Mouse (Mus musculus) embryonic facial prominence, embryonic 14.5 days (tissue): ENCODE data around the gene Pick1. TPM values are rescaled to one million over a fixed set of nuclear protein-coding genes. Genes with fewer than 3 reads are reported as not detected.
A peak's percentile ranks its signal among the peaks of the same experiment; 100 is the strongest.

Experiments
- ATAC-seq: fragments of 200-750 bp; cut with Nextera tagmentation; 2 replicates; pipeline ENCODE4 v1.8.0; 2017; ENCODE audit warnings: low read depth, moderate number of reproducible peaks, moderate TSS enrichment
- DNase-seq: peaks from one replicate; pipeline ENCODE4 v3.0.0-alpha.2; 2015; ENCODE audit warnings: low spot score
- H3K27ac ChIP-seq: fragments of 300-500 bp; sonication (generic); replicated peaks from 2 replicates; pipeline ENCODE4 v1.5.1; 2014; ENCODE audit warnings: low read depth, mild to moderate bottlenecking, low read length, moderate library complexity
- H3K27me3 ChIP-seq: fragments of 300-500 bp; sonication (generic); replicated peaks from 2 replicates; pipeline ENCODE4 v1.6.1; 2014; ENCODE audit warnings: low read length; ENCODE audit not compliant: control insufficient read depth, insufficient read depth
- H3K36me3 ChIP-seq: fragments of 300-500 bp; sonication (generic); 2 replicates; pipeline ENCODE4 v1.6.1; 2014; ENCODE audit warnings: low read length, mixed read lengths; ENCODE audit not compliant: control insufficient read depth, insufficient read depth
- H3K4me1 ChIP-seq: fragments of 300-500 bp; sonication (generic); 2 replicates; pipeline ENCODE4 v1.6.1; 2014; ENCODE audit warnings: antibody characterized with exemption, low read length; ENCODE audit not compliant: control insufficient read depth, insufficient read depth
- H3K4me2 ChIP-seq: fragments of 300-500 bp; sonication (generic); 2 replicates; pipeline ENCODE4 v1.6.1; 2014; ENCODE audit warnings: low read depth, mild to moderate bottlenecking, low read length, moderate library complexity, mixed read lengths
- H3K4me3 ChIP-seq: fragments of 300-500 bp; sonication (generic); 2 replicates; pipeline ENCODE4 v1.5.1; 2014; ENCODE audit warnings: low read depth, mild to moderate bottlenecking, low read length
- H3K9ac ChIP-seq: fragments of 300-500 bp; sonication (generic); 2 replicates; pipeline ENCODE4 v1.6.1; 2014; ENCODE audit warnings: low read depth, mild to moderate bottlenecking, low read length, moderate library complexity, mixed read lengths
- H3K9me3 ChIP-seq: fragments of 300-500 bp; sonication (generic); 2 replicates; pipeline ENCODE4 v1.6.1; 2016; ENCODE audit warnings: low read length; ENCODE audit not compliant: control insufficient read depth
- WGBS: fragments of 180-500 bp; shearing (Covaris S2); extraction: QIAGEN DNeasy Blood & Tissue Kit; methylation state at CpG from one replicate; pipeline ENCODE4 v1.1.7; 2014; 5-methylcytosine and 5-hydroxymethylcytosine counted together
- polyA plus RNA-seq: library from polyadenylated mRNA; unstranded; fragments of >200 nt; fragmentation: Nextera tagmentation; extraction: Ambion mirVana; gene quantifications from 2 replicates; pipeline ENCODE4 v1.2.1, GENCODE M21; 2014

Pick1 gene
- polyA plus RNA-seq, 1 experiment from 2014 or later = 18.1 TPM

GRCm38 (mm10) chr15:79283371-79283770, 54.4 kb downstream of the Pick1 start:
- 73% methylated on average over 4 of the region's 4 CpGs for WGBS
- no peak overlapping the region for H3K27ac ChIP-seq
- H3K4me3 ChIP-seq = no peak overlapping the region
- DNase-seq (no peak), ATAC-seq (no peak)
- H3K4me2 ChIP-seq = no peak overlapping the region
- H3K9me3 ChIP-seq = no peaks in the 10 kb centered on the region
- H3K27me3 ChIP-seq = no peaks in the 10 kb centered on the region
- H3K9ac ChIP-seq = no peak overlapping the region
- H3K4me1 ChIP-seq = no peaks in the 10 kb centered on the region
- no peaks in the 10 kb centered on the region for H3K36me3 ChIP-seq

- Histone ChIP-seq H3K27ac (no peak within 1 kb of the TSS), H3K27me3 (no peaks in the 10 kb centered on the region), H3K4me2 (no peak within 1 kb of the TSS), H3K9me3 (no peaks in the 10 kb centered on the region), H3K36me3 (no peaks in the 10 kb centered on the region), H3K4me3 (no peak within 1 kb of the TSS), H3K4me1 (no peaks in the 10 kb centered on the region), H3K9ac (no peak within 1 kb of the TSS)
- DNase-seq = no peak
- WGBS = 55% methylated on average over 9 of the region's 10 CpGs
- no peak for ATAC-seq
Observed at GRCm38 (mm10) chr15:79285399-79285798, 56.4 kb downstream of the Pick1 start, which contains the start of gene Baiap2l2. Gene Baiap2l2 (minus strand): TSS chr15:79285537.

- Histone ChIP-seq H3K4me1 (no peaks in the 10 kb centered on the region), H3K27ac (no peak overlapping the region), H3K4me3 (no peak overlapping the region), H3K9me3 (no peaks in the 10 kb centered on the region), H3K27me3 (no peaks in the 10 kb centered on the region), H3K9ac (no peak overlapping the region), H3K4me2 (no peak overlapping the region), H3K36me3 (no peaks in the 10 kb centered on the region)
- DNase-seq = no peak
- no peak for ATAC-seq
- 87% methylated on average over 7 of the region's 7 CpGs for WGBS
Observed at GRCm38 (mm10) chr15:79286141-79286540, 57.2 kb downstream of the Pick1 start.

GRCm38 (mm10) chr15:79287091-79287490, 58.1 kb downstream of the Pick1 start:
- Histone ChIP-seq H3K36me3 (no peaks in the 10 kb centered on the region), H3K4me2 (no peak overlapping the region), H3K4me3 (no peak overlapping the region), H3K4me1 (no peaks in the 10 kb centered on the region), H3K9me3 (no peaks in the 10 kb centered on the region), H3K27ac (no peak overlapping the region), H3K27me3 (no peaks in the 10 kb centered on the region), H3K9ac (no peak overlapping the region)
- ATAC-seq = no peak
- WGBS = 96% methylated on average over 7 of the region's 7 CpGs
- DNase-seq = no peak

GRCm38 (mm10) chr15:79288387-79288786, 59.4 kb downstream of the Pick1 start:
- Histone ChIP-seq H3K4me3 (no peak overlapping the region), H3K27me3 (no peaks in the 10 kb centered on the region), H3K9me3 (no peaks in the 10 kb centered on the region), H3K4me1 (no peaks in the 10 kb centered on the region), H3K27ac (no peak overlapping the region), H3K9ac (no peak overlapping the region), H3K4me2 (no peak overlapping the region), H3K36me3 (no peaks in the 10 kb centered on the region)
- ATAC-seq = no peak
- WGBS = 84% methylated on average over 3 of the region's 3 CpGs
- DNase-seq = no peak

GRCm38 (mm10) chr15:79289441-79289840, 60.5 kb downstream of the Pick1 start:
- no peaks in the 10 kb centered on the region for H3K4me1 ChIP-seq
- H3K4me2 ChIP-seq = no peak overlapping the region
- H3K4me3 ChIP-seq = no peak overlapping the region
- no peaks in the 10 kb centered on the region for H3K27me3 ChIP-seq
- 86% methylated on average over 12 of the region's 12 CpGs for WGBS
- no peak overlapping the region for H3K27ac ChIP-seq
- H3K9ac ChIP-seq = no peak overlapping the region
- DNase-seq (no peak), ATAC-seq (no peak)
- no peaks in the 10 kb centered on the region for H3K36me3 ChIP-seq
- no peaks in the 10 kb centered on the region for H3K9me3 ChIP-seq

GRCm38 (mm10) chr15:79290340-79290739, 61.4 kb downstream of the Pick1 start:
- Histone ChIP-seq H3K36me3 (no peaks in the 10 kb centered on the region), H3K9ac (no peak overlapping the region), H3K4me1 (no peaks in the 10 kb centered on the region), H3K4me3 (no peak overlapping the region), H3K27me3 (no peaks in the 10 kb centered on the region), H3K9me3 (no peaks in the 10 kb centered on the region), H3K4me2 (no peak overlapping the region), H3K27ac (no peak overlapping the region)
- DNase-seq = no peak
- no peak for ATAC-seq
- WGBS = 89% methylated on average over 3 of the region's 3 CpGs

GRCm38 (mm10) chr15:79292779-79293178, 63.8 kb downstream of the Pick1 start:
- Histone ChIP-seq H3K4me3 (no peak overlapping the region), H3K9ac (no peak overlapping the region), H3K27me3 (no peaks in the 10 kb centered on the region), H3K9me3 (no peaks in the 10 kb centered on the region), H3K4me1 (no peaks in the 10 kb centered on the region), H3K27ac (no peak overlapping the region), H3K36me3 (no peaks in the 10 kb centered on the region), H3K4me2 (no peak overlapping the region)
- no peak for DNase-seq
- ATAC-seq = no peak
- WGBS = 84% methylated on average over 9 of the region's 9 CpGs

- Histone ChIP-seq H3K27me3 (no peaks in the 10 kb centered on the region), H3K27ac (no peak overlapping the region), H3K9me3 (no peaks in the 10 kb centered on the region), H3K4me2 (no peak overlapping the region), H3K9ac (no peak overlapping the region), H3K36me3 (0 out of 2 replicates have a peak, but pooled peaks cover 5% of the 10 kb centered on the region), H3K4me3 (no peak overlapping the region), H3K4me1 (no peaks in the 10 kb centered on the region)
- WGBS = 83% methylated on average over 6 of the region's 6 CpGs
- no peak for DNase-seq
- peak; percentile 44; the same call in 1 of the 2 replicates for ATAC-seq
Observed at GRCm38 (mm10) chr15:79298553-79298952, 69.6 kb downstream of the Pick1 start.
